Mouse (Mus musculus) MEL (cell line): ENCODE measurements at regions not wholly inside any gene's neighbourhood (a gene's known extent, or its start where the extent isn't known, plus 50 kb on each side); places are given as distances from the start of the nearest gene placed in this dataset.

ENCODE experiments used
- DNase-seq: peaks from one replicate; pipeline ENCODE4 v3.0.0; 2011; ENCODE audit warnings: low read depth, low spot score
- H3K27ac ChIP-seq: 2 replicates; pipeline ENCODE4 v1.5.1; 2012; ENCODE audit warnings: low read depth, mild to moderate bottlenecking, control low read depth, low read length, moderate library complexity; ENCODE audit not compliant: control insufficient read depth
- H3K27me3 ChIP-seq, 2 experiments: fragments of 150-350 bp in 1 of 2; sonication (generic) in 1 of 2; 2 replicates each; pipeline ENCODE4 v1.6.1; 2012; ENCODE audit warnings: low read length in 2 of 2, mild to moderate bottlenecking in 2 of 2, improper control_type of control experiment in 1 of 2, moderate library complexity in 1 of 2; ENCODE audit not compliant: insufficient read depth in 2 of 2, control insufficient read depth in 1 of 2
- H3K36me3 ChIP-seq, 2 experiments: 2 replicates each; pipeline ENCODE4 v1.6.1; 2012 to 2014; ENCODE audit warnings: low read length in 2 of 2, improper control_type of control experiment in 1 of 2, inconsistent platforms in 1 of 2, mild to moderate bottlenecking in 1 of 2; ENCODE audit not compliant: insufficient read depth in 2 of 2, control insufficient read depth in 1 of 2
- H3K4me1 ChIP-seq, 2 experiments: fragments of 150-350 bp in 1 of 2; sonication (generic) in 1 of 2; 2 replicates each; pipeline ENCODE4 v1.6.1; 2012; ENCODE audit warnings: low read length in 2 of 2, improper control_type of control experiment in 1 of 2, mild to moderate bottlenecking in 1 of 2; ENCODE audit not compliant: insufficient read depth in 2 of 2, control insufficient read depth in 1 of 2
- H3K4me3 ChIP-seq, 2 experiments: fragments of 150-350 bp in 1 of 2; sonication (generic) in 1 of 2; 2 replicates each; pipeline ENCODE4 v1.5.1; 2012; ENCODE audit warnings: low read depth in 2 of 2, low read length in 2 of 2, mild to moderate bottlenecking in 2 of 2, moderate library complexity in 2 of 2, control low read depth in 1 of 2, improper control_type of control experiment in 1 of 2; ENCODE audit not compliant: control insufficient read depth in 1 of 2, insufficient read depth in 1 of 2
- H3K79me2 ChIP-seq: 2 replicates; pipeline ENCODE4 v1.6.1; 2012; ENCODE audit warnings: mild to moderate bottlenecking, low read length, moderate library complexity; ENCODE audit not compliant: control insufficient read depth, poor library complexity, insufficient read depth
- H3K9ac ChIP-seq: 2 replicates; pipeline ENCODE4 v1.6.1; 2012; ENCODE audit warnings: low read depth, mild to moderate bottlenecking, control low read depth, low read length, moderate library complexity; ENCODE audit not compliant: control insufficient read depth, poor library complexity, severe bottlenecking
- H3K9me3 ChIP-seq: fragments of 150-350 bp; sonication (generic); replicated peaks from 2 replicates; pipeline ENCODE4 v1.6.1; 2012; ENCODE audit warnings: mild to moderate bottlenecking, low read length, improper control_type of control experiment, moderate library complexity; ENCODE audit not compliant: insufficient read depth
- CHD1 ChIP-seq: IDR thresholded peaks from 2 replicates; pipeline ENCODE4 v1.6.1; 2012; ENCODE audit warnings: low read depth, mild to moderate bottlenecking, inconsistent platforms, low read length, improper control_type of control experiment
- CTCF ChIP-seq, 3 experiments: IDR thresholded peaks in 2 of 3; conservative IDR thresholded peaks in 1 of 3; 2 replicates each; pipeline ENCODE4 v1.5.1; 2011 to 2012; ENCODE audit warnings: low read length in 3 of 3, low read depth in 2 of 3, mild to moderate bottlenecking in 2 of 3, improper control_type of control experiment in 1 of 3, inconsistent platforms in 1 of 3, mixed read lengths in 1 of 3, moderate library complexity in 1 of 3; ENCODE audit not compliant: control insufficient read depth in 1 of 3, insufficient read depth in 1 of 3, poor library complexity in 1 of 3, severe bottlenecking in 1 of 3
- E2F4 ChIP-seq: IDR thresholded peaks from 2 replicates; pipeline ENCODE4 v1.6.1; 2011; ENCODE audit warnings: low read depth, low read length, improper control_type of control experiment, borderline replicate concordance
- ELF1 ChIP-seq: IDR thresholded peaks from 2 replicates; pipeline ENCODE4 v1.6.1; 2014; ENCODE audit warnings: low read depth, mild to moderate bottlenecking, inconsistent platforms, low read length, improper control_type of control experiment, moderate library complexity
- EP300 ChIP-seq, 2 experiments: IDR thresholded peaks; 2 replicates each; pipeline ENCODE4 v1.6.1; 2011; ENCODE audit warnings: improper control_type of control experiment in 2 of 2, low read length in 2 of 2, low read depth in 1 of 2, mild to moderate bottlenecking in 1 of 2
- GATA1 ChIP-seq: IDR thresholded peaks from 2 replicates; pipeline ENCODE4 v1.6.1; 2011; ENCODE audit warnings: low read depth, low read length, improper control_type of control experiment
- JUND ChIP-seq: IDR thresholded peaks from 2 replicates; pipeline ENCODE4 v1.6.1; 2011; ENCODE audit warnings: low read depth, mild to moderate bottlenecking, improper control_type of control experiment, low read length
- KAT2A ChIP-seq: conservative IDR thresholded peaks from 2 replicates; pipeline ENCODE4 v1.6.1; 2012; ENCODE audit warnings: low read depth, low read length, improper control_type of control experiment, inconsistent platforms
- MAZ ChIP-seq: IDR thresholded peaks from 2 replicates; pipeline ENCODE4 v1.6.1; 2012; ENCODE audit warnings: low read depth, mild to moderate bottlenecking, inconsistent platforms, low read length, improper control_type of control experiment
- MXI1 ChIP-seq: IDR thresholded peaks from 2 replicates; pipeline ENCODE4 v1.6.1; 2011; ENCODE audit warnings: mild to moderate bottlenecking, low read depth, low read length, improper control_type of control experiment
- MYB ChIP-seq: IDR thresholded peaks from 2 replicates; pipeline ENCODE4 v1.6.1; 2011; ENCODE audit warnings: mild to moderate bottlenecking, low read depth, low read length, improper control_type of control experiment
- POLR2AphosphoS2 ChIP-seq: IDR thresholded peaks from 2 replicates; pipeline ENCODE4 v1.6.1; 2011; ENCODE audit warnings: low read length, improper control_type of control experiment
- POLR2AphosphoS5 ChIP-seq: IDR thresholded peaks from 2 replicates; pipeline ENCODE4 v1.6.1; 2012; ENCODE audit warnings: low read depth, borderline replicate concordance, mild to moderate bottlenecking, inconsistent platforms, low read length, moderate library complexity, mixed read lengths
- SIN3A ChIP-seq: IDR thresholded peaks from 2 replicates; pipeline ENCODE4 v1.6.1; 2012; ENCODE audit warnings: low read length, improper control_type of control experiment, inconsistent platforms
- UBTF ChIP-seq: IDR thresholded peaks from 2 replicates; pipeline ENCODE4 v1.6.1; 2012; ENCODE audit warnings: low read depth, mild to moderate bottlenecking, inconsistent platforms, low read length, improper control_type of control experiment, moderate library complexity, borderline replicate concordance; ENCODE audit not compliant: insufficient read depth
- USF1 ChIP-seq: IDR thresholded peaks from 2 replicates; pipeline ENCODE4 v1.6.1; 2014; ENCODE audit warnings: low read depth, mild to moderate bottlenecking, inconsistent platforms, low read length, improper control_type of control experiment, moderate library complexity
- ZC3H11A ChIP-seq: IDR thresholded peaks from 2 replicates; pipeline ENCODE4 v1.6.1; 2012; ENCODE audit warnings: low read depth, mild to moderate bottlenecking, inconsistent platforms, low read length, improper control_type of control experiment
- ZMIZ1 ChIP-seq: IDR thresholded peaks from 2 replicates; pipeline ENCODE4 v1.6.1; 2012; ENCODE audit warnings: low read depth, mild to moderate bottlenecking, inconsistent platforms, low read length, improper control_type of control experiment, moderate library complexity
- ZNF384 ChIP-seq: IDR thresholded peaks from 2 replicates; pipeline ENCODE4 v1.6.1; 2012; ENCODE audit warnings: low read depth, mild to moderate bottlenecking, inconsistent platforms, low read length, improper control_type of control experiment

- H3K36me3 ChIP-seq = no peaks in the 10 kb centered on the region
- no peak for DNase-seq
- no peaks in the 10 kb centered on the region for H3K4me1 ChIP-seq
- H3K4me3 ChIP-seq = no peak overlapping the region
- H3K79me2 ChIP-seq = no peaks in the 10 kb centered on the region
- no peaks in the 10 kb centered on the region for H3K27me3 ChIP-seq
- H3K27ac ChIP-seq = no peak overlapping the region
- H3K9me3 ChIP-seq = no peaks in the 10 kb centered on the region
- TF ChIP-seq POLR2AphosphoS2 = no peak
- no peak for TF ChIP-seq CTCF (IDR thresholded peaks at IDR 0.05 in 2 of 3, conservative IDR thresholded peaks at IDR 0.05 in 1 of 3; ENCODE audit: control insufficient read depth in 1 of 3, insufficient read depth in 1 of 3, low read depth in 2 of 3, low read length in 3 of 3, poor library complexity in 1 of 3, severe bottlenecking in 1 of 3)
- no peak for TF ChIP-seq ELF1
- no peak for TF ChIP-seq MXI1
- no peak for TF ChIP-seq E2F4
- no peak for TF ChIP-seq JUND
- TF ChIP-seq ZNF384 = no peak
- TF ChIP-seq ZMIZ1 = no peak
- no peak for TF ChIP-seq ZC3H11A
- no peak for TF ChIP-seq MAZ
- no peak for TF ChIP-seq EP300 (IDR thresholded peaks at IDR 0.05; ENCODE audit: low read depth in 1 of 2, low read length in 2 of 2)
- TF ChIP-seq, all 39 proteins: peak for 0
- no peak overlapping the region for H3K9ac ChIP-seq
Observed at GRCm38 (mm10) chr14:48906956-48907355, 158.9 kb upstream of the Ap5m1 start.

- H3K36me3 ChIP-seq = no peaks in the 10 kb centered on the region
- no peaks in the 10 kb centered on the region for H3K9me3 ChIP-seq
- peaks cover 0 to 1% of the 10 kb centered on the region in 2 experiments; a peak in 1 of 4 replicates for H3K27me3 ChIP-seq
- TF ChIP-seq MXI1 = no peak
- TF ChIP-seq MYB = no peak
- no peak for TF ChIP-seq UBTF
- TF ChIP-seq GATA1 = no peak
- no peak for TF ChIP-seq ZMIZ1
- no peak for TF ChIP-seq CHD1
- TF ChIP-seq ZC3H11A = no peak
- TF ChIP-seq CTCF (IDR thresholded peaks at IDR 0.05 in 2 of 3, conservative IDR thresholded peaks at IDR 0.05 in 1 of 3; ENCODE audit: control insufficient read depth in 1 of 3, insufficient read depth in 1 of 3, low read depth in 2 of 3, low read length in 3 of 3, poor library complexity in 1 of 3, severe bottlenecking in 1 of 3) = no peak
- no peak for TF ChIP-seq EP300 (IDR thresholded peaks at IDR 0.05; ENCODE audit: low read depth in 1 of 2, low read length in 2 of 2)
- no peak for TF ChIP-seq SIN3A
- TF ChIP-seq KAT2A = no peak
- TF ChIP-seq ZNF384 = no peak
- TF ChIP-seq POLR2AphosphoS2 = no peak
- TF ChIP-seq POLR2AphosphoS5 = no peak
- TF ChIP-seq E2F4 = no peak
- no peak for TF ChIP-seq USF1
- TF ChIP-seq, all 39 proteins: peak for 0
- no peaks in the 10 kb centered on the region for H3K4me1 ChIP-seq
- no peak overlapping the region for H3K4me3 ChIP-seq
- DNase-seq = no peak
- H3K9ac ChIP-seq = no peak overlapping the region
- no peaks in the 10 kb centered on the region for H3K79me2 ChIP-seq
- no peak overlapping the region for H3K27ac ChIP-seq
Observed at GRCm38 (mm10) chr14:48904576-48904975, 161.3 kb upstream of the Ap5m1 start.
